Mouse (Mus musculus): ENCODE measurements at regions not wholly inside any gene's neighbourhood (a gene's known extent, or its start where the extent isn't known, plus 50 kb on each side); places are given as distances from the start of the nearest gene placed in this dataset.

GRCm38 (mm10) chr8:100942680-100943427 is 1526.6 kb upstream of the Cdh8 start:
- peak; percentile 48 for DNase-seq

DNA sequence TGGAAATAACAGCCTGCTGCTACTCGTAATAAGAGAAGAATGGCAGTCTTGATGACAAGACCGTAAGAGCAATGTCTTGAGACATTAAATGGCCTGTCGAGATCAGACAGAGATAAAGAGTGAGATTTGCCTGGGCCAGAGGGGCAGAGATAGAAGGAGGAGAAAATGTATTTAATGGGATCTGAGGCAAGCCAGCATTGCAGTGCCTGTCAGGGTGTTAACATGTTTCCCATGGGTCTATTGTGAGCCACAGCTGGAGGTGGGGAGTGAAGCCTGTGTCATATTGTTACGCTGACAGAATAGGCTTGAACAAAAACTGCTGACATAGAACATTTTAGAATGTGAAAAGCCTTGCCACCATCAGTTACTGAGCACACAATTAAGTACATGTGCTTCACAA is 1523.3 kb upstream of the Cdh8 start:
- DNase-seq: no peak

GRCm38 (mm10) chr8:100890307-100890706 is 1474.0 kb upstream of the Cdh8 start:
- no peak for DNase-seq

- DNase-seq: no peak
These were observed 1449.4 kb upstream of the Cdh8 start for GRCm38 (mm10) chr8:100865624-100866023.

- DNase-seq: peak; percentile 49
These were observed 1434.7 kb upstream of the Cdh8 start for GRCm38 (mm10) chr8:100850822-100851437.
